Mouse (Mus musculus) kidney, adult 2 months (tissue): ENCODE measurements around the gene Jazf1. TPM values are rescaled to one million over a fixed set of nuclear protein-coding genes. Genes with fewer than 3 reads are reported as not detected.

ENCODE experiments used
- DNase-seq: peaks from one replicate; pipeline ENCODE4 v3.0.0; 2021
- H3K27ac ChIP-seq: fragments of 200-500 bp; 2 replicates; pipeline ENCODE4 v1.5.1; 2012; ENCODE audit warnings: low read depth, low read length, control low read depth, inconsistent platforms; ENCODE audit not compliant: insufficient read depth
- H3K27me3 ChIP-seq: fragments of 200-500 bp; replicated peaks from 2 replicates; pipeline ENCODE4 v1.6.1; 2012; ENCODE audit warnings: mild to moderate bottlenecking, moderate library complexity, low read length, inconsistent platforms; ENCODE audit not compliant: control insufficient read depth, insufficient read depth
- H3K36me3 ChIP-seq: fragments of 200-500 bp; 2 replicates; pipeline ENCODE4 v1.6.1; 2012; ENCODE audit warnings: mild to moderate bottlenecking, moderate library complexity, low read length, inconsistent platforms; ENCODE audit not compliant: control insufficient read depth, insufficient read depth
- H3K4me1 ChIP-seq: fragments of 200-500 bp; 2 replicates; pipeline ENCODE4 v1.6.1; 2011; ENCODE audit warnings: low read length; ENCODE audit not compliant: control insufficient read depth, insufficient read depth
- H3K4me3 ChIP-seq: fragments of 200-500 bp; 2 replicates; pipeline ENCODE4 v1.5.1; 2011; ENCODE audit warnings: mild to moderate bottlenecking, low read depth, low read length, control low read depth; ENCODE audit not compliant: insufficient read depth
- CTCF ChIP-seq: fragments of 200-500 bp; conservative IDR thresholded peaks from 2 replicates; pipeline ENCODE4 v1.5.1; 2011; ENCODE audit warnings: low read depth, mild to moderate bottlenecking, control low read depth, low read length, moderate library complexity, mixed read lengths; ENCODE audit not compliant: insufficient read depth, insufficient read length
- POLR2A ChIP-seq: fragments of 200-500 bp; IDR thresholded peaks from one replicate; pipeline ENCODE4 v1.6.1; 2011; ENCODE audit warnings: low read depth, low read length, control low read depth
- WGBS: fragments of 180-500 bp; shearing (Covaris S2); methylation state at CpG from one replicate; pipeline ENCODE4 v1.1.7; 2018; 5-methylcytosine and 5-hydroxymethylcytosine counted together
- polyA plus RNA-seq: library from polyadenylated mRNA; depleted of rRNA; stranded (reverse); fragments of >200 nt; gene quantifications from 2 replicates; pipeline ENCODE4 v1.2.3, GENCODE M21; 2012

Gene Jazf1
- polyA plus RNA-seq, 1 experiment: 0.84 TPM

DNA sequence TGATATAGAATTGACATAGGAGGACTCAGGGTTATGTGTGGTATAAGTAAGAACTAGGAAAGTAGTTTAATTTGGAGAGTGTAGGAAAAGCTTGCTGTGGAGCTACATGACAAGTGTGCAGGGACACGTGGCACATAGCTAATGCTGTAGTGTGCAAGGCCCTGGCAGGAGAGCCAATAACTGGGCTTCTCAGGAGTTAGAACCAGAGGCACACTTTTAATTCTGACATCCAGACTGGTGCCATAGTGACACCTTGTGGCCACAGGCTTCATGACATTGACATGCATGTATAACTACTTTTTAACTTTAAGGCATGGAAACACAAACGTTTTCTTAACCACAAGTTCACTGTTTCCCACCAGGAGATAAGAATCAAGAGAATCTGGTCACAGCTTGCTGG lies 149.5 kb downstream of the Jazf1 start:
- H3K27me3 ChIP-seq: no peaks in the 10 kb centered on the region
- H3K36me3 ChIP-seq: no peaks in the 10 kb centered on the region
- no peaks in the 10 kb centered on the region; the same call in 1 of the 2 replicates for H3K4me1 ChIP-seq
- no peak for TF ChIP-seq POLR2A
- TF ChIP-seq CTCF: peak; percentile 62
- peak; percentile 76 for DNase-seq
- no peak overlapping the region for H3K4me3 ChIP-seq
- WGBS: 1% methylated on average over 2 of the region's 2 CpGs
- H3K27ac ChIP-seq: no peak overlapping the region

DNA sequence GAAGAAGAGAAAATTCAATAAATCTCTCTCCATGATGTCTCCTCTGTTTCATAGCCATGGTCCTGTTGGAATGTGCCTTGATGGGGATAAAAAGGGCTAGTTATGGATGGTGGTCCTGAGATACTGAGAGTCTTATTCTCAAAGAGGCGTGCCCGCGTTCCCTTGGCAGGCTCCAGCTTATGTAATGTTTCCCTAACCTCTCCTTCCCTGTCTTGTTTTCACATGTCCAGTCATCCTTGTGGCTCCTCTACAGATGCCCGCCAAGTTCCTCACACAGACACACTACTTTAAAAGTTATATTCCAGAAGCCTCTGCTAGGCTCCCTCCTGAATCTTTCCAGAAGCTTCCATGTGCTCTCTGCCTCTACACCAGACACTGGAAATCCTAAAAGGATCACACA lies 151.0 kb downstream of the Jazf1 start:
- TF ChIP-seq CTCF: no peak
- TF ChIP-seq POLR2A: no peak
- DNase-seq: peak; percentile 65
- no peak overlapping the region for H3K4me3 ChIP-seq
- H3K36me3 ChIP-seq: no peaks in the 10 kb centered on the region
- 62% methylated on average over 4 of the region's 4 CpGs for WGBS
- no peaks in the 10 kb centered on the region; the same call in 1 of the 2 replicates for H3K4me1 ChIP-seq
- no peak overlapping the region for H3K27ac ChIP-seq
- H3K27me3 ChIP-seq: no peaks in the 10 kb centered on the region

DNA sequence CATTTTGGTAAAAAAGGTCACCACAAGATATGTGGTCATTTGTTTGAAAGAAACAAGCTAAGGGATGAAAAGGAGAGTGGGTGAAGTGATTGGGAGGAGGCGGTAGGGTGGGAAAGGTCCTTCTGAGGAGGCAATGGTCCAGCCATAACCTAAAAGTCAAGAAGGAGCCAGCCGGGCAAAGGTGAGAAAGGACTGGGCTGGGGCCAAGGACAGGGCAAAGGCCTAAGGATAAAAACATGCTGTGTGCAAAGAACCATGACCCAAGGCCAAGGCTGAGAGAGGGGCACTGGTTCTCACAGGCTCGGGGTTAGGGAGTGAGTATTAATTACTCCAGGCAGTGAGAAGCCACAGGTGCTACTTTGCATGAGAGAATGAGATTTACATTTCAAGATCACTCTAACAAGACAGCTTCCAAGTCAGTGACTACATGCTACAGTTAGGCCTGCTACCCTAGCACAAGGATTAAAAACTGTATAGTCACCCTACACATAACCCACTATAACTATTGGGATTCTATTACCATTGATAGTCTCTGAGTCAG lies 151.5 kb downstream of the Jazf1 start:
- TF ChIP-seq POLR2A: no peak
- no peak for TF ChIP-seq CTCF
- 39% methylated on average over 3 of the region's 3 CpGs for WGBS
- H3K4me1 ChIP-seq: no peaks in the 10 kb centered on the region; the same call in 1 of the 2 replicates
- no peaks in the 10 kb centered on the region for H3K27me3 ChIP-seq
- H3K27ac ChIP-seq: no peak overlapping the region
- no peak overlapping the region for H3K4me3 ChIP-seq
- peak; percentile 90 for DNase-seq
- H3K36me3 ChIP-seq: no peaks in the 10 kb centered on the region

DNA sequence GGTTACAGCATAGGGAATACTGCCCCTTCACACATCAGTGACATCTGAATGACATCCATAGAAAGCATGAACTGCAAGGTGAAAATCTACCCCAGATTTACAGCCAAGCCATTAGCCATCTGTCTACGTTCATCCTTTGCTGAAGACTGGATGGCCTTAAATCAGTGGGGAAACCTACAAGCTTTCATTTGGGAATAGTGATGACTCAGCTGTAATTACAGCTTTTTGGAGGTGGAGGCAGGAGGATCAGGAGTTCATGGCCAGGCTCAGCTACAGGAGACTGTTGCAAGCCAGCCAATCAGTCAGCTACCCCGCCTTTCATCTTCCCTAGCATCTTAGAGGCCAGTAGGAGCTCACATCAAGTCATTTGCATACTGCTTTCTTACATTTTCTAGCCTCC lies 153.5 kb downstream of the Jazf1 start:
- Histone ChIP-seq H3K27me3 (no peaks in the 10 kb centered on the region), H3K36me3 (no peaks in the 10 kb centered on the region), H3K4me3 (no peak overlapping the region), H3K4me1 (no peaks in the 10 kb centered on the region; the same call in 1 of the 2 replicates), H3K27ac (no peak overlapping the region)
- no peak for DNase-seq
- TF ChIP-seq POLR2A: no peak
- TF ChIP-seq CTCF: no peak
- 91% methylated on average over 2 of the region's 2 CpGs for WGBS

DNA sequence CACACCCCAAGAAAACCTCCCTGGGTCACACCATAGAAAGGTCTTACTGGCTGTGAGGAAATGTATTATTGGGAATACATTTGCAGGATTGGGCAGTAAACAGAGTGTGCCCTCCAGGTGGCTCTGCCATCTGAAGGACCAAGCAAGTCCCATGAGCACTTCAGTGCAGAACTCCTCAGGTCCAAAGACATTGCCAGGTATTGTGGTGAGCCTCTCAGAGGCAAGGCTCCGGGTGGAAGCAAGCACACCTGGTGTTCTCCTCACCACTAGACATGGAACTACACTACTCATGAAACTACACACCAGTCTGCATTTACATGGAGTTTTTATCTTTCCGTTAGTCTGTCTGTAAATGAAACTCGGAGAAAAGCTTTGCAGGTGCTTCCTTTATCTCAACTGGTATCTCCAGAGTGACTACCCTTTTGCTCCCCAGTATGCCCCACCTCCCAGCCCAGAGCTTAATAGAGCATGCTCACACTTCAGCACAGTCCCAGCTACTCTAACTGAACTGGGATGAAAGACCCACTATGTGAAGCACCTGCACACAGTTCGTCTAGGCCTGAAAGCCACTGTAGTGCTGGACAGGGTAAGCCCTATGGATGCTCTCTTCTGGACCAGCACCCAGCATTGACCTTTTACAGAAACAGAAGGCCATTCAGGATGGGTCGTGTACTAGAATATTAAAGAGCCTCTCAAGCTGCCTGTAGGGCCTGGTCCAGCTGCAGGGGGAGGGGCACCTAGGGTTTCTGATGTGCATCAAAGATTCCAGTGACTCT lies 156.1 kb downstream of the Jazf1 start:
- DNase-seq: no peak
- no peaks in the 10 kb centered on the region; the same call in 1 of the 2 replicates for H3K4me1 ChIP-seq
- H3K36me3 ChIP-seq: no peaks in the 10 kb centered on the region
- H3K4me3 ChIP-seq: no peak overlapping the region
- H3K27me3 ChIP-seq: no peaks in the 10 kb centered on the region
- 86% methylated on average over 5 of the region's 5 CpGs for WGBS
- no peak overlapping the region for H3K27ac ChIP-seq
- TF ChIP-seq POLR2A (no peak), CTCF (no peak)

DNA sequence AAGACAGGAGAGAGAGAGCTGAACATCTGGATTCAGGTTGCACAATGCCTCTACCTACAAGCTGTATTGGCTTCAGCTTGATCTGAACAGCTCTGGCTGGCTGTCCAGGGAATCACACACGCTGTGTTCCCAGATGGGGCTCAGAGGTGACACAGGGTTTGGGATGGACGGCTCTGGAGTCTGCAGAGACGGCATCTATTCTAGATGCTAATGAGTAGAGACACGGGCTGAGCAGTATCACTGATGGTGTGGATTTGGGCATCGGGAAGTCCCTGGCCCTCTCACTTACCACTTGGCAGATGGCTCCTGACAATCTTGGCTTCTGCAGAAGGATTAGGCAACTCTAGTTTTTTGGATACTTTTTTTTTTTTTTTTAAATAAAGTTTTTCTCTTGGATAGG lies 161.6 kb downstream of the Jazf1 start:
- H3K4me1 ChIP-seq: no peaks in the 10 kb centered on the region
- TF ChIP-seq CTCF (no peak), POLR2A (no peak)
- no peaks in the 10 kb centered on the region; the same call in 1 of the 2 replicates for H3K27me3 ChIP-seq
- H3K4me3 ChIP-seq: no peak overlapping the region
- H3K27ac ChIP-seq: no peak overlapping the region
- H3K36me3 ChIP-seq: no peaks in the 10 kb centered on the region
- 78% methylated on average over 5 of the region's 5 CpGs for WGBS
- DNase-seq: no peak

DNA sequence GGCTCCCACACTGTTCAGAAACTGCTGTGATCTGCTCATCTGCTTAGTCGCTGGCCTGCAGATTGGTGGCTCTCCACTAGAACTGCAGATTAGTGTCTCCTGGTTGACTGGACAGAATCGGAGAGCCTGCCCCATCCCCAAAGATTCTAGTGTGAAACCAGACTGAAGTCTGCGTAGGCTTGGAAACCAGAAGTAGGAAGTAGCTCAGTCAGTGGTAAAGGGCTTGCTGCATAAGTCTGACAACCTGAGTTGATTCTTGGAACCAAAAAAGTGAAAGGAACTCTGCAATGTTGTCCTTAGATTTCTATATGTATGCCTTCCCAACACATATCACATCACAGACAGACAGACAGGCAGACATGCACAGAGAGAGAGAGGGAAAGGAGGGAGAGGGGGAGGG lies 163.3 kb downstream of the Jazf1 start:
- no peak for DNase-seq
- H3K27ac ChIP-seq: no peak overlapping the region
- H3K4me1 ChIP-seq: no peaks in the 10 kb centered on the region
- H3K27me3 ChIP-seq: no peaks in the 10 kb centered on the region; the same call in 1 of the 2 replicates
- H3K4me3 ChIP-seq: no peak overlapping the region
- WGBS: 73% methylated on average over 3 of the region's 3 CpGs
- TF ChIP-seq CTCF (no peak), POLR2A (no peak)
- no peaks in the 10 kb centered on the region for H3K36me3 ChIP-seq
